In the genomic region with DNA sequence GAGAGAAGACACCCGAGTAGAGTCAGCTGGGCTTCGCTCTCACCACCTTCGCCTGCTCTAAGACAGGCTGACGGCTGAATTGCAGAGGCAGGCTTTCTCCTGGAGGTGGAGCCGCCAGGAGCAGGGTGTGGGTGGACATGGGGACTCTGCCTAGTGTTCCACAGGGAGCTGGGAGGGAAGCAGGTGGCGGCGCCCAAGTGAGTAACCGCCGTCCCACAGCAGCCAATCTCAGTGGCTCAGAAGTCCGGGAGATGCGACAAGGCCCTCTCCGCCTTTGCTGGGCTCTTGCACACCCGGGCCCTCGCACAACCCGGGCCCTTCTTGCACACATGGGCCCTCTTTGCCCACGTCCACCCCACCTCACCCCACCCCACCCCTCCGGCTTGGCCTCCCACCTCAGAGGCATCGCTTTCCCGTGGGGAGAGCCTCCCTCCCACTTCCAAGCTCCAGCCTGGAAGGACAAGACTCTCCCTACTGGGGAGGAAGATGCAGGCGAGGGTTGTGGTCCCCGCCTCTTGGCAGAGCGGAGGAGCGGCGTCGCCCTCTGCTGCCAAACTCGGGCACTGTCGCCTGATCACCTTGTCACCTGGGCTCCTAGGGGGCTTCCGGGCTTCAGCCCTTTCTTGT, we compare ENCODE assay signal across 8 mouse cellular contexts. TPM values are rescaled to one million over a fixed set of nuclear protein-coding genes. Genes with fewer than 3 reads are reported as not detected.
A peak's percentile ranks its signal among the peaks of the same experiment; 100 is the strongest.
DNase-seq lines count a peak whose midpoint lies in the region; ATAC-seq lines count a peak whose summit lies in the region.

No protein-coding gene starts in this region.

- H3K4me3 ChIP-seq in forebrain, embryonic 10.5 days = peak overlapping the region; percentile 48
- peak overlapping the region; percentile 21 for H3K4me3 ChIP-seq in limb, embryonic 15.5 days

- peak overlapping the region; percentile 42 for H3K4me2 ChIP-seq in limb, embryonic 15.5 days

- WGBS in forebrain, embryonic 10.5 days = 5% methylated on average over 28 of the region's 28 CpGs
- 8% methylated on average over 28 of the region's 28 CpGs for WGBS in limb, embryonic 15.5 days

- no peak for ATAC-seq in limb, embryonic 15.5 days (ENCODE audit: insufficient number of reproducible peaks, low FRiP score, low TSS enrichment, low read depth)

- H3K4me1 ChIP-seq in forebrain, embryonic 10.5 days = peaks cover 49% of the 10 kb centered on the region
- peaks cover 55% of the 10 kb centered on the region for H3K4me1 ChIP-seq in limb, embryonic 15.5 days

- peak overlapping the region; percentile 80 for H3K27ac ChIP-seq in forebrain, embryonic 10.5 days
- H3K27ac ChIP-seq in limb, embryonic 15.5 days = no peak overlapping the region

- H3K9me3 ChIP-seq in forebrain, embryonic 10.5 days = no peaks in the 10 kb centered on the region
- H3K9me3 ChIP-seq in limb, embryonic 15.5 days = no peaks in the 10 kb centered on the region

- H3K36me3 ChIP-seq in forebrain, embryonic 10.5 days (replicated peaks) = no peaks in the 10 kb centered on the region
- H3K36me3 ChIP-seq in limb, embryonic 15.5 days = no peaks in the 10 kb centered on the region

- no peak overlapping the region for H3K9ac ChIP-seq in limb, embryonic 15.5 days

- intact Hi-C loops in heart, postnatal 25 days (cut with DNase I) = no loop called here

- peak; percentile 56 to 67 for DNase-seq in heart, adult 18-20 months
- no peak for DNase-seq in heart, postnatal 25 days (ENCODE audit: low spot score)
- DNase-seq in adrenal gland, postnatal 25 days = peak; percentile 62
- peak; percentile 72 for DNase-seq in forebrain, embryonic 10.5 days (ENCODE audit: extremely low spot score, low spot score)
- DNase-seq in induced T-regulatory cell, adult 2 months (ENCODE audit: low read depth) = peak; percentile 77
- peak; percentile 79 for DNase-seq in naive thymus-derived CD4-positive, alpha-beta T cell, adult 2 months (ENCODE audit: low read depth)
- DNase-seq in thymus, postnatal 10 days (ENCODE audit: low spot score in 2 of 2) = peak; percentile 72 to 85

- H3K27me3 ChIP-seq in forebrain, embryonic 10.5 days (ENCODE audit: poor library complexity, severe bottlenecking) = peaks cover 42% of the 10 kb centered on the region
- no peaks in the 10 kb centered on the region for H3K27me3 ChIP-seq in limb, embryonic 15.5 days

RNA-seq across cellular contexts. Expression of gene Grasp, which starts 15.0 kb away (rescaled TPM):
- 1 to 10 TPM; 8.7 to 9.7 TPM for total RNA-seq in heart, adult 18-20 months (2021)
- total RNA-seq in heart, postnatal 25 days (2021) = 10 to 100 TPM in 1 of 2 experiments, 1 to 10 TPM in 1; 9.4 to 12.3 TPM
- 9.8 and 16.3 TPM in 2 replicates for total RNA-seq in adrenal gland, postnatal 25 days (2021)
- 2.6 and 4.1 TPM in 2 replicates for polyA plus RNA-seq in forebrain, embryonic 10.5 days (2016; fragmentation: Nextera tagmentation; extraction: Ambion mirVana)
- polyA plus RNA-seq in limb, embryonic 15.5 days (2015; fragmentation: Nextera tagmentation; extraction: Ambion mirVana) = 5.3 and 7.2 TPM in 2 replicates

RNA-seq across cellular contexts. Expression of gene Nr4a1, which starts 15.1 kb away (rescaled TPM):
- total RNA-seq in heart, adult 18-20 months (2021) = 10 to 100 TPM in 1 of 2 experiments, 1 to 10 TPM in 1; 7.7 to 10.5 TPM
- total RNA-seq in heart, postnatal 25 days (2021) = 1 to 10 TPM; 5.5 to 6.3 TPM
- total RNA-seq in adrenal gland, postnatal 25 days (2021) = 98.7 and 131 TPM in 2 replicates
- polyA plus RNA-seq in forebrain, embryonic 10.5 days (2016; fragmentation: Nextera tagmentation; extraction: Ambion mirVana) = 3.7 and 5.2 TPM in 2 replicates
- 14.7 and 18.4 TPM in 2 replicates for polyA plus RNA-seq in limb, embryonic 15.5 days (2015; fragmentation: Nextera tagmentation; extraction: Ambion mirVana)

RNA-seq across cellular contexts. Expression of gene Atg101, which starts 45.1 kb away (rescaled TPM):
- 10 to 100 TPM; 20.0 to 21.3 TPM for total RNA-seq in heart, adult 18-20 months (2021)
- total RNA-seq in heart, postnatal 25 days (2021) = 10 to 100 TPM; 21.5 to 25.0 TPM
- total RNA-seq in adrenal gland, postnatal 25 days (2021) = 40.6 and 44.5 TPM in 2 replicates
- 77.2 and 77.8 TPM in 2 replicates for polyA plus RNA-seq in forebrain, embryonic 10.5 days (2016; fragmentation: Nextera tagmentation; extraction: Ambion mirVana)
- polyA plus RNA-seq in limb, embryonic 15.5 days (2015; fragmentation: Nextera tagmentation; extraction: Ambion mirVana) = 69.7 and 69.9 TPM in 2 replicates

RNA-seq across cellular contexts. Expression of gene 6030408B16Rik, which starts 54.0 kb away (rescaled TPM):
- 1 to 10 TPM in 1 of 2 experiments, under 1 TPM in 1; 0.69 to 1.1 TPM for total RNA-seq in heart, adult 18-20 months (2021)
- total RNA-seq in heart, postnatal 25 days (2021) = 1 to 10 TPM; 1.3 to 1.5 TPM
- 0.27 TPM in 1 of 2 replicates, not detected in the other for total RNA-seq in adrenal gland, postnatal 25 days (2021)
- polyA plus RNA-seq in forebrain, embryonic 10.5 days (2016; fragmentation: Nextera tagmentation; extraction: Ambion mirVana) = 0.07 and 0.27 TPM in 2 replicates
- polyA plus RNA-seq in limb, embryonic 15.5 days (2015; fragmentation: Nextera tagmentation; extraction: Ambion mirVana) = 0.50 and 0.84 TPM in 2 replicates
